Mouse (Mus musculus) stomach, postnatal 0 days (tissue): ENCODE data around the gene Epor. TPM values are rescaled to one million over a fixed set of nuclear protein-coding genes. Genes with fewer than 3 reads are reported as not detected.

ENCODE experiments used
- ATAC-seq: fragments of 200-750 bp; cut with Nextera tagmentation; 2 replicates; pipeline ENCODE4 v1.8.0; 2017; ENCODE audit not compliant: low FRiP score, low TSS enrichment
- DNase-seq: peaks from one replicate; pipeline ENCODE4 v3.0.0-alpha.2; 2016; ENCODE audit warnings: low spot score
- H3K27ac ChIP-seq: fragments of 300-500 bp; sonication (generic); replicated peaks from 2 replicates; pipeline ENCODE4 v1.5.1; 2014; ENCODE audit warnings: mild to moderate bottlenecking, control low read depth
- H3K27me3 ChIP-seq: fragments of 300-500 bp; sonication (generic); 2 replicates; pipeline ENCODE4 v1.6.1; 2014; ENCODE audit warnings: low read length; ENCODE audit not compliant: control insufficient read depth, insufficient read depth
- H3K36me3 ChIP-seq: fragments of 300-500 bp; sonication (generic); 2 replicates; pipeline ENCODE4 v1.6.1; 2014; ENCODE audit warnings: low read length, mixed read lengths; ENCODE audit not compliant: control insufficient read depth, insufficient read depth
- H3K4me1 ChIP-seq: fragments of 300-500 bp; sonication (generic); replicated peaks from 2 replicates; pipeline ENCODE4 v1.6.1; 2014; ENCODE audit warnings: antibody characterized with exemption; ENCODE audit not compliant: control insufficient read depth, insufficient read depth
- H3K4me2 ChIP-seq: fragments of 300-500 bp; sonication (generic); replicated peaks from 2 replicates; pipeline ENCODE4 v1.6.1; 2014; ENCODE audit warnings: low read depth, mild to moderate bottlenecking, control low read depth, moderate library complexity
- H3K4me3 ChIP-seq: fragments of 300-500 bp; sonication (generic); 2 replicates; pipeline ENCODE4 v1.5.1; 2014; ENCODE audit warnings: low read depth, low read length, control low read depth
- H3K9ac ChIP-seq: fragments of 300-500 bp; sonication (generic); 2 replicates; pipeline ENCODE4 v1.6.1; 2014; ENCODE audit warnings: mild to moderate bottlenecking, low read length, control low read depth, mixed read lengths
- H3K9me3 ChIP-seq: fragments of 300-500 bp; sonication (generic); 2 replicates; pipeline ENCODE4 v1.6.1; 2016; ENCODE audit warnings: low read length; ENCODE audit not compliant: control insufficient read depth
- CTCF ChIP-seq: IDR thresholded peaks from 2 replicates; pipeline ENCODE4 v1.5.1; 2016; ENCODE audit warnings: antibody characterized with exemption, low read depth, mild to moderate bottlenecking, moderate library complexity
- EP300 ChIP-seq: optimal IDR thresholded peaks from 2 replicates; pipeline ENCODE3; 2016; ENCODE audit warnings: antibody characterized with exemption
- WGBS: fragments of 180-500 bp; shearing (Covaris S2); extraction: QIAGEN DNeasy Blood & Tissue Kit; methylation state at CpG from one replicate; pipeline ENCODE4 v1.1.7; 2014; 5-methylcytosine and 5-hydroxymethylcytosine counted together
- polyA plus RNA-seq: library from polyadenylated mRNA; unstranded; fragments of >200 nt; fragmentation: Nextera tagmentation; extraction: Ambion mirVana; gene quantifications from 2 replicates; pipeline ENCODE4 v1.2.1, GENCODE M21; 2015

Gene Epor
- polyA plus RNA-seq, 1 experiment from 2014 or later, result 3.4 TPM

DNA sequence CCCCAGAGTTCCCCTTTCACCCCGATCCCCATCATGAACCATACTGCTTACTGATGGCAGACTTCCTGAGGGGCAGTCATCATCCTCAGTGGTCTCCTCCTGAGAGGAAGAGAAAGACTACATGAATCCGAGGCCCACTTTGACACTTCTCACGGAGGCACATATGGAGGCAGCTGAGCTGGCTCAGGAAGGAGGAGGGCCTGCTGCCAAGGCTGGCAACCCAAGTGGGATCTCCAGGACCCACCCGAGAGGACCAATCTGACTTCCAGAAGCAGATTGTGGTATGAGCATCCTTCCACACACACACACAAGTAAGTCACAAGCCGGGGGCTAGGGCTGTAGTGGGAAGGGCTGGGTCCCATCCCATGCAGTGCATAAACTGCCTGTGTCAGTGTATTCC lies 14.0 kb upstream of the Epor start:
- no peak overlapping the region for H3K4me3 ChIP-seq
- WGBS, result 76% methylated on average over 5 of the region's 5 CpGs
- no peaks in the 10 kb centered on the region for H3K36me3 ChIP-seq
- H3K4me2 ChIP-seq, result no peak overlapping the region
- no peak overlapping the region for H3K9ac ChIP-seq
- no peaks in the 10 kb centered on the region for H3K27me3 ChIP-seq
- ATAC-seq (no peak), DNase-seq (no peak)
- no peak overlapping the region for H3K27ac ChIP-seq
- no peaks in the 10 kb centered on the region for H3K9me3 ChIP-seq
- H3K4me1 ChIP-seq, result no peaks in the 10 kb centered on the region
- TF ChIP-seq EP300 (no peak), CTCF (no peak)

DNA sequence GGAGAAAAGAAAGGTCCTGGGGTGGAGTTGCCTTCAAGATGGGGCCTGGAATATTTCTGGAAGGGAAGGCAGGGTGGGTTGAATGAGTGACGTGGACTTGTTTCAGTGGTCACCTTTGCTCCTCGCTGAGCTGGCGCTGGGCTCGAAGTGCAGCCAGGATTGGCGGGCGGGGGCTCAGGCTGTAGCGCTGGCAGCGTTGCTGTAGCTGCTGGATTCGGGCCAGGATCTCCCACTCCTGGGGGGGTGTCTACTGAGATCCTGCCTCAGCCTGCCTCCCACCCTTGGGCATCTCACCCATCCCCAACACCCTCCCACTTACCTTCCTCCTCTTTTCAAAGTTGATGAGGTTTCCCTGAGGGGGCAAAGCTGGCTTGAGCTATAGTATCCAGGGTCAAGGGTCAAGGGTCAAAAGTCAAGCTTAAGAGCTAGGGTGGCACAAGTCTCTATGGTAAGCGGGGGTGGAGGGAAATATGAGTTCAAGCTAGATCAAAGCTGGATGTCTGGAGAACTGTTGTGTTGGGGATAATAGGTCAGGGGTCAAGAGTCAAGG lies 13.4 kb upstream of the Epor start:
- ATAC-seq (no peak), DNase-seq (no peak)
- TF ChIP-seq EP300 (no peak), CTCF (no peak)
- WGBS, result 81% methylated on average over 9 of the region's 10 CpGs
- Histone ChIP-seq H3K36me3 (no peaks in the 10 kb centered on the region), H3K4me2 (no peak overlapping the region), H3K9ac (no peak overlapping the region), H3K4me3 (no peak overlapping the region), H3K27ac (no peak overlapping the region), H3K27me3 (no peaks in the 10 kb centered on the region), H3K4me1 (no peaks in the 10 kb centered on the region), H3K9me3 (no peaks in the 10 kb centered on the region)

DNA sequence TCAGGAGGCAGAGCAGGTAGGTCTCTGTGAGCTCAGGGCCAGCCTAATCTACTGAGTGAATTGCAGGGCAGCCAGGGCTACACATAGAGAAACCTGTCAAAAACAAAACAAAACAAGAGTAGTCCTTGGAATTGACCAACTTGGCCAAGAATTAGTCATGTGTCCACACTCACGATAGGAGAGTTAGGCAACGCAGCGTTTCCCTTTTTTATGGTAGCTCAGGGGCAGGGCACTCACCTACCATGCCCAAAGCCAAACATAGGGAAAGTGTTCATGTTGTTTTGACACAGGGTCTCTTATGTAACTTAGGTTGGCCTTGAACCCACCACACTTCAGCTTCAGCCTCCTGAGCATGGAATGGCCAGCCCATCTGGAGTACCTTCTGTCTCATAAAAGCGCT lies 6.0 kb upstream of the Epor start:
- WGBS, result 85% methylated on average over 4 of the region's 4 CpGs
- no peak overlapping the region for H3K4me2 ChIP-seq
- no peaks in the 10 kb centered on the region for H3K4me1 ChIP-seq
- H3K27ac ChIP-seq, result no peak overlapping the region
- no peaks in the 10 kb centered on the region for H3K9me3 ChIP-seq
- DNase-seq (no peak), ATAC-seq (no peak)
- H3K27me3 ChIP-seq, result no peaks in the 10 kb centered on the region
- no peaks in the 10 kb centered on the region for H3K36me3 ChIP-seq
- H3K4me3 ChIP-seq, result no peak overlapping the region
- no peak for TF ChIP-seq CTCF
- TF ChIP-seq EP300, result no peak
- no peak overlapping the region for H3K9ac ChIP-seq

DNA sequence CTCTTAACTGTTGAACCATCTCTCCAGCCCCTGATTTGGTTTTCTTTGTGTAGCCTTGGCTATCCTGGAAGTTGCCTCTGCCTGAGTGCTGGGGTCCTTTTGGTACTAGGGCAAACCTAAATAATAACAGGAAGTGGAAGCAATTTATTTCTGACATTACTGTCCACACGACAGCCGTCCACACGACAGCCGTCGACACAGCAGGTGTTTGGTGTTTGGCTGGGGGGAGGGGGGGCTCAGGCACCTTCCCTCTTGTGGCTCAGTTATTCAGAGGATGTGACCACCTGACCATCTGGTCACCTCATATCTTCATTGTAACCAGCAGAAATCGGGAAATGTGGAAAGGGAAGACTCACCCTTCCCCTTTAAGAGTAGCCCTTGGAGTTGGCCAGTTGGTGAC lies 5.6 kb upstream of the Epor start:
- 33% methylated on average over 6 of the region's 6 CpGs for WGBS
- Histone ChIP-seq H3K27ac (no peak overlapping the region), H3K4me2 (no peak overlapping the region), H3K9ac (no peak overlapping the region), H3K9me3 (no peaks in the 10 kb centered on the region), H3K4me3 (no peak overlapping the region), H3K4me1 (no peaks in the 10 kb centered on the region), H3K36me3 (no peaks in the 10 kb centered on the region), H3K27me3 (no peaks in the 10 kb centered on the region)
- TF ChIP-seq EP300 (no peak), CTCF (no peak)
- ATAC-seq (no peak), DNase-seq (no peak)

DNA sequence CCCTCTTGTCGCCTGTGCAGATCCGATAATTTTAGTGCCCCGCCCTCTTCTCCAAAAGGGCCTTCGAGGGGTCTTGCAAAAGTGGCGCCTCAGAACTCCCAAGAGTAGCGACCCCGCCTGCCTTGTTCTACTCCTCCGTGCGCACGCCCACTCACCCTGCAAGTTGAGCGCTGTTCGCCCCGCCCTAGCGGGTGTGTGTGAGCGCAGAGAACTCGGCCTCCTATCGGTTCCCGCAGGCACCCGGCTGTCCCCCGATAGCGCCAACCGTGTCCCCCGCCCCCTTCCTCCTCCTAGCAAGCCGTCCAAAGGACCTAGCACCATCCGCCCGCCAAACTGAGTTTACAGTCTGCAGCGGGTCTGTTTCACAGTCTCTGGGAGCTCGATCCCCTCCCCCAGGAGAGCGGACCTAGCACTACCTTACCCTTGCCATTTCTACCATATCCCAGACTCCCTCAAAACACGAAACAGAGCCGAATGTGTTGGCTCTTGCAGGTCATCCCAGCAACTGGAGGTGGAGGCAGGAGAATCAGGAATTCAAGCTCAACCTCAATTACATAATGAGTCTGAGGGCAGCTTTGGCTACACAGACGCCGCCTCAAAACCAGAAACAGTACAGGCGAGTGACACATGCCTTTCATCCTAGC lies 768 bp downstream of the Epor start:
- no peaks in the 10 kb centered on the region for H3K27me3 ChIP-seq
- DNase-seq, result peak; percentile 78
- H3K4me1 ChIP-seq, result peaks cover 2% of the 10 kb centered on the region; the same call in 1 of the 2 replicates
- no peaks in the 10 kb centered on the region for H3K9me3 ChIP-seq
- H3K4me3 ChIP-seq, result peak overlapping the region; percentile 44
- H3K4me2 ChIP-seq, result peak overlapping the region; percentile 90
- WGBS, result 4% methylated on average over 34 of the region's 34 CpGs
- TF ChIP-seq CTCF (peak; percentile 33; the same call in 1 of the 2 replicates), EP300 (no peak)
- H3K27ac ChIP-seq, result no peak overlapping the region
- peak overlapping the region; percentile 31; the same call in 1 of the 2 replicates for H3K9ac ChIP-seq
- ATAC-seq, result peak; percentile 65
- no peaks in the 10 kb centered on the region for H3K36me3 ChIP-seq

DNA sequence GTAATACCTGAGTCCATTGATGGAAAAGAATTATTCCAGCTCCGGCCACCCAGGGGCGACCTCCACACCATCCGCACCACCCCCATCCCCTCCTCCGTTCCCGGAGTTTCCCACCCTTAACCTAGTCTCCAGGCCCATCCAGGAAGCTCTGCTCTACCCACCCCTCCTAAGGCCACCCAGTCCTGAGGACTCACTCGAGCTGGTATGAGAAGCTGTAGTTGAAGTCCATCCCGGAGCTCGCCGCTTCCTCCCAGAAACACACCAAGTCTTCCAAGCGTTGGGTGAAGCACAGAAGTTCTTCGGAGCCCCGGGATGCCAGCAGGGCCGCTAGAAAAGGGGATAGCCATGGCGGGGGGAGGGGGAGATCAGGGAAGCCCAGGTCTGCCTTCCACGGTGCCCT lies 1.3 kb downstream of the Epor start:
- 0% methylated on average over 15 of the region's 15 CpGs for WGBS
- H3K9ac ChIP-seq, result peak overlapping the region; percentile 31
- no peaks in the 10 kb centered on the region for H3K36me3 ChIP-seq
- no peak overlapping the region for H3K27ac ChIP-seq
- TF ChIP-seq EP300 (no peak), CTCF (no peak)
- H3K4me2 ChIP-seq, result peak overlapping the region; percentile 90
- no peaks in the 10 kb centered on the region for H3K9me3 ChIP-seq
- ATAC-seq (peak; percentile 33; the same call in 1 of the 2 replicates), DNase-seq (no peak)
- H3K4me3 ChIP-seq, result peak overlapping the region; percentile 44
- no peaks in the 10 kb centered on the region for H3K27me3 ChIP-seq
- H3K4me1 ChIP-seq, result peaks cover 2% of the 10 kb centered on the region; the same call in 1 of the 2 replicates
